Mouse (Mus musculus) erythroid progenitor cell, adult 5-6 weeks (primary cell): ENCODE measurements at regions not wholly inside any gene's neighbourhood (a gene's known extent, or its start where the extent isn't known, plus 50 kb on each side); places are given as distances from the start of the nearest gene placed in this dataset.

Experiments
- ATAC-seq: replicated peaks from 2 replicates; pipeline ENCODE4 v1.8.0; 2016; ENCODE audit warnings: moderate number of reproducible peaks, mild to moderate bottlenecking, moderate TSS enrichment, inconsistent platforms; ENCODE audit not compliant: poor library complexity, low FRiP score, severe bottlenecking

GRCm38 (mm10) chr5:43339671-43340070, 106.7 kb downstream of the Cpeb2 start:
- ATAC-seq = no peak

GRCm38 (mm10) chr5:43341475-43341874, 108.5 kb downstream of the Cpeb2 start:
- ATAC-seq = no peak

- ATAC-seq = no peak
Observed at GRCm38 (mm10) chr5:43344441-43344840, 111.5 kb downstream of the Cpeb2 start.

- ATAC-seq = no peak
Observed at GRCm38 (mm10) chr5:43350987-43351386, 118.0 kb downstream of the Cpeb2 start.

GRCm38 (mm10) chr5:43353021-43353990, 120.3 kb downstream of the Cpeb2 start:
- ATAC-seq = no peak

DNA sequence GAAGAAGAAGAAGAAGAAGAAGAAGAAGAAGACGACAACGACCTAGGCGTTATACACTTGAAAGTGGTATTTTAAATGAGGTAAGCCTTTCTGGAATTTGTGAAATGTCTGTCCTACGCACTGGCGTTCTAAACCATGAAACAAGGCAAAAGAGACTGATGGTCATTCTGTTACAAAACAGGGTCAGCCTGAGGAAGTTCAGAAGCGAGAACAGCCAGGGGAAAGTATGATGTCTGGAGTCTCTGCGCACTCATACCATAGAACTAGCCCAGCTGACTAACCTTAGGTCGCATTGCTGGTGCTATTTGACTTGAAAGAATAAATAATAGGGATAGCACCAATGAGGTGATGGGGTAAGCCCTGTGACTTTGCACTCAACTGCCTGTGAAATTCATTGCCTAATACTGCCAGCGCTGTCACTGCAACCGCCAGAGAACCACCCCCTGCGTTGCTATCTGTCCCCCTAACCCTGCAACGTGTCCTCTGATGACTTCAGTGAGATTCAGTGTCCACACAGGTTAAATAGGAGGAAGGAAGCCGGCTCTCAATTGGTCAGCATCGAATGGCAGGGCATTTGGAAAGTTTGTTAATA, 121.5 kb downstream of the Cpeb2 start:
- ATAC-seq = no peak

DNA sequence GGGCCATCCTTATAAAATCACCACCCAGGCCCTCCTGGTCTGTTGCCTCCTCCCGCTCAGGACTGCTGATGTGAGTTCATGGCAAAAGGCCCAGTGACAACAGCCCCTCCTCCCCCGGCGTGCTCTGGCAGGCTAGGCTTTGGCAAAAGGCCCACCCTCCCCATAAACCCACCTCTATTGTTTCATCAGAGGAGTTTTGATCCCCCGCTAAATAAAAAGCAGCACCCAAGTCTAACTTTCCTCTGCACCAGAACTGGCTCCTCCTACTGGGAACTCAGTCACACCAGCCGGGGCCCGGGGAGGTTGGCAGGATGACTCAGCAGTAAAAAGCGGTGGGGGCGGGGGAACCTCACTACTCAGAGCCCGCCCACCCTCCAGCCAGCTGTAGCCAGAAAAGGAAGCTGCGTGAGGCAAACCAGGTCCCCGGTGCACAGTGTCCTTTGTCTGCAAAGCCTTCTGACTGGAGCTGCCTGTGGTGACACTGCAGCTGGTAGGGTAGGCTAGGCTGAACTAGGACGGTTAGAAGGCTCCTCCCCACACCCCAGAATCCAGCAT, 122.1 kb downstream of the Cpeb2 start:
- peak; percentile 87 for ATAC-seq

DNA sequence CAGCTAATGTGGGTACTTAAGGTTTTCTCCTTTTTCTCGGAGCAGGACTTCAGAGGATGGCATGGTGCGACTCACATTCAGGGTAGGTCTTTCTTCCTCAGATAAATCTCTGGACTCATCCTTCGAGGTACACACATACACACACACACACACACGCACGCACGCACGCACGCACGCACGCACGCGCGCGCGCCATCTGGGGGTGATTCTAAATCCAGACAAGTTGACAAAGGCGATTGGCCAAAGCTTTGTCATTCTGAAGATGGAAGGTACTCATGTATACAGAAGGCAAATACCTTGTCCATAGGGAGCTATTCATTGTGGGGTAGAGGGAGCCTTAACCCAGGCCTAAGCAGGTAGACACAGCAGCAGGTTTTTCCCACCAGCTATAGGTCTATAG, 122.9 kb downstream of the Cpeb2 start:
- no peak for ATAC-seq

DNA sequence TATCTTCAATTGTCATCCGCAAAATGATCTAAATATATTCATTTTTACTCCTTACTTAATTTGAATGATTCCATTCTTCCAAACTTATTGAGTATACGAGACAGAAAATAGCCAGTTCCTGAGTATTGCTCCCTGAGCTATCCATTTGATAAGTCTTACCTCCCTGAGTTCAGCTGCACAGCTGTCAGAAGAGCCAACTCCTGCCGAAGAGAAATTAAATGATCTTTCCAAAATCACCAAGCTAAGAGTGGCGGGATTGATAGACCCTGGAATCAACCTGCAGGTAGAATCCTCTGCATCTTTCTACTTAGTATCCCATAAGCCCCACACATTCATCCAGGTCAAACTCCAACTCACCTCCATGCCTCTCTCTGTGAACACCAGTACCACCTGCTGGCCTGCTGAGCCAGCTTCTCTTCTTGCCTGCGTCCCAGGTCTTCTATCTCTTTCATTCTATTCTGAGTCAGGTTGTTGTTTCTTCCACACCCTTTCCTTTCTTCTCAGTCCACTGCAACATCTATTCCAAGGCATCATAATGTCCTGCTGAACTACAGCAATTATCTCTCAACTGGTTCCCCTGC, 124.2 kb downstream of the Cpeb2 start:
- no peak for ATAC-seq

GRCm38 (mm10) chr5:43357901-43358300, 124.9 kb downstream of the Cpeb2 start:
- no peak for ATAC-seq

GRCm38 (mm10) chr5:43358928-43359765, 126.2 kb downstream of the Cpeb2 start:
- ATAC-seq = no peak

GRCm38 (mm10) chr5:43360298-43360697, 127.3 kb downstream of the Cpeb2 start:
- no peak for ATAC-seq

GRCm38 (mm10) chr5:43361026-43361425, 128.1 kb downstream of the Cpeb2 start:
- ATAC-seq = no peak

GRCm38 (mm10) chr5:43372385-43372784, 139.4 kb downstream of the Cpeb2 start:
- no peak for ATAC-seq

DNA sequence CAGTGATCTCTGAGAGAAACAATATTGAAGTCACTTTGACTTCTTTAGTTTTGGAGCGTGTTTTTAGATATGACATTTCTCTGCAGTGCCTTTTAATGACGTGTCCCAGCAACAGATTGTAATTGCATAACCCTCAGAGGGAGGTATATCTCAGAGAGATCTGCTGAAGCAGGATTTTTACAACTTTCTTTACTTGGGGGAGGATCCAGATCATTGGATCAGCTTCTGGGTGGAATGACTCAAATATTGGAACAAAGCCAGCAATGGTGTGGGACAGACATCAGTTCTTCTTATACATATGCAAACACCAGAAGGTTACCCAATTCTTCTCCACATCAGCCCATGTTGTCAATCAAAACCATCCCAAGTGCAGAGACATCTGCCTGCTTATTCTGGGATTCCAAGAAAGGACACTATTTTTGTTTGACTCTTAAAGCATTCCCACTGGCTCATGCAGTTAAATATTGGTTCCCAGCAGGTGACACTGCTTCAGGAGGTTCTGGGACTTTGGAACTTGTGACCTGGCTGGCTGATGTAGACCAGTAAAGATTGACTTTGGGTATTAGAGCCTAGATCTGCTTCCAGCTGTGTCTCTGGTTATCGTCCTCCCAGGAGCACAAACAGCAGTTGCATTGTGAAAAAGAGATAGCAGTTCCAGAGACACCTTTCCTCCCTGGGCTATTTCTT, 130.5 kb upstream of the C1qtnf7 start:
- no peak for ATAC-seq

DNA sequence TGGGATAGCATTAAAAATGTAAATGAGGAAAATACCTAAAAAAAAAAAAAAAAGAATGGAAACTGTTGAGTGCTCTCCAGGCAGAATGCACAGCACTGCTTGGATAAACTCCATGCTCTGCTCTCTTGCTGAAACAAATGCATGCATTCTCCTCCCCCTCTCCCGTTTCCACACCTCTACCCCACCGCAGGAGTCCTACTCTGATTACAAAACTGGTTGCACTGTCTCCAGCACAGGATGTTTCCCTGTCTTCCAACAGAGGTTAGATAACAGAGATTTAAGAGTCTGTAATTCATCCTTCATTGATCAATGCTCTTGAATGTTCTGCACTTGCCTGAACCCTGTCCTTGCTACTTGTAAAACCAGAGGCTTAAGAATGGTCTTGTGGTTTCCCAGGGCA, 124.3 kb upstream of the C1qtnf7 start:
- no peak for ATAC-seq

DNA sequence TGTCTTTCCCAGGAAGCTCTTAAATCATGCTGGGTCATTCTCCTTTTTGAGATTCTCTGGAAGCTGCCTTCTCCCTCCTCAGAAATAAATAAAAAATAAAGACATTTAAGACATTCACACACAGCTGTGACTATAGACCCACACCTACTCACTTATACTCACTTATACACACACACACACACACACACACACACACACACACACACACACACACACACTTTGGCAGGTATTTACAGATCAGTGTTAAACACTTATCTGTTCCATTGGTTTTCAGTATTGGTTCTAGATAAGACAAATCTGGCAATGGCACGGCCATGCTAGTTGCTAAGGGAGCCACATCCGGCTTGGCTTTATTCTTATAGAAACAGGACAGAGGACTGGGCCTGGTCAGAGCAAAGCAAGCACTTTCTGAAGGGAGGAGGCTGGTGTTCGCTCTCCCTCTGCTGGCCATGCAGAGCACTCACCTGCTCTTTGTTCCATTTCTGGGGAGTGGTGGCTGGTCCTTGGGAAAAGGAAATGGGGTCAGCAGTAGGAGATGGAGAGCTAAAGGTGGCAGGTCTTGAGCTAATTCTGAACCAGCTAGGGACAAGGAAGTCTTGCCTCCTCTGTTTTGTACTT, 123.8 kb upstream of the C1qtnf7 start:
- no peak for ATAC-seq

DNA sequence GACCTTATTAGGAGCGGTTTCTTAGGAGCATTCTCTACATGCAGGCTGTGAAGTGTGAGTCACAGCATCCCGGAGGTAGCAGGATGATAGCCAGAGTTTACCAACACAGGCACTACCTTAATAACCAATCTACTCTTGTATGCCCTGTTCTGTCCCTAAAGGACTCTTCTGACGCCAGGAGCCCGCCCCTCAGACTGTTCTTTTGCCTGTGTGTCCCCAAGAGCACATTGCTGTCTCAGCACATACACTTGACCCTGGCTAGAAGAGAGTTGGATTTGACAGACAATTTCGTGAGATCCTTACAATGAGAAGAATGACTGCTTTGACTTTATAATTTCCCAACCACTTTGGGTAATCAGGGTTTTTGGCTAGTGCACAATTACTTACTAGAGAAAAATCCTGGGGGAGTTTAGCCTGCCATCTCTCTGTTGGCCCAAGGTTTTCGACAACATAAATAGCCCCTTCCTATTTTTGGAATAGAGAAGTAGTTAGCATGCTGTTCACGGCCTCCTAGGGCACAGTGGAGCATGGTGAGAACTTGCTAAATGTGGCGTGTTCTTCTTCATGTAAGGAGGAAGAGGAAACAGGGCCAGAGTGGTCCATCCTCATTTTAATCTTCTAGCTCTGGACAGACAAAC, 122.3 kb upstream of the C1qtnf7 start:
- ATAC-seq = no peak
